Mouse (Mus musculus) liver, postnatal 0 days (tissue): ENCODE measurements around the gene Spry1.

ENCODE experiments used
- CTCF ChIP-seq: sonication (generic); IDR thresholded peaks from 2 replicates; pipeline ENCODE4 v1.5.1; 2016; ENCODE audit warnings: antibody characterized with exemption, low read depth
- EP300 ChIP-seq: IDR thresholded peaks from 2 replicates; pipeline ENCODE4 v1.6.1; 2016; ENCODE audit warnings: antibody characterized with exemption, low read depth, mild to moderate bottlenecking

GRCm38 (mm10) chr3:37645061-37645460, 5.3 kb downstream of the Spry1 start:
- TF ChIP-seq CTCF: no peak
- no peak for TF ChIP-seq EP300
